Mouse (Mus musculus) limb, embryonic 14.5 days (tissue): Measurements from ENCODE around the gene Tceanc2. TPM values are rescaled to one million over a fixed set of nuclear protein-coding genes. Genes with fewer than 3 reads are reported as not detected.

Experiments
- ATAC-seq: fragments of 200-750 bp; cut with Nextera tagmentation; 2 replicates; pipeline ENCODE4 v1.8.0; 2017; ENCODE audit warnings: low read depth, moderate number of reproducible peaks, moderate TSS enrichment; ENCODE audit not compliant: low FRiP score
- DNase-seq: peaks from one replicate; pipeline ENCODE4 v3.0.0-alpha.2; 2015; ENCODE audit warnings: low spot score
- H3K27ac ChIP-seq: fragments of 300-500 bp; sonication (generic); replicated peaks from 2 replicates; pipeline ENCODE4 v1.5.1; 2014; ENCODE audit warnings: low read depth, mild to moderate bottlenecking, low read length, moderate library complexity, mixed read lengths
- H3K27me3 ChIP-seq: fragments of 300-500 bp; sonication (generic); 2 replicates; pipeline ENCODE4 v1.6.1; 2014; ENCODE audit warnings: low read length, mixed read lengths; ENCODE audit not compliant: control insufficient read depth, insufficient read depth
- H3K36me3 ChIP-seq: fragments of 300-500 bp; sonication (generic); 2 replicates; pipeline ENCODE4 v1.6.1; 2014; ENCODE audit warnings: mild to moderate bottlenecking, low read length, moderate library complexity, mixed read lengths; ENCODE audit not compliant: control insufficient read depth, insufficient read depth
- H3K4me1 ChIP-seq: fragments of 300-500 bp; sonication (generic); 2 replicates; pipeline ENCODE4 v1.6.1; 2014; ENCODE audit warnings: antibody characterized with exemption, low read length, mixed read lengths; ENCODE audit not compliant: control insufficient read depth, insufficient read depth
- H3K4me2 ChIP-seq: fragments of 300-500 bp; sonication (generic); replicated peaks from 2 replicates; pipeline ENCODE4 v1.6.1; 2014; ENCODE audit warnings: low read depth, mild to moderate bottlenecking, low read length, moderate library complexity; ENCODE audit not compliant: severe bottlenecking
- H3K4me3 ChIP-seq: fragments of 300-500 bp; sonication (generic); replicated peaks from 2 replicates; pipeline ENCODE4 v1.5.1; 2014; ENCODE audit warnings: low read length
- H3K9ac ChIP-seq: fragments of 300-500 bp; sonication (generic); 2 replicates; pipeline ENCODE4 v1.6.1; 2014; ENCODE audit warnings: mild to moderate bottlenecking, low read depth, low read length, moderate library complexity; ENCODE audit not compliant: severe bottlenecking
- H3K9me3 ChIP-seq: fragments of 300-500 bp; sonication (generic); 2 replicates; pipeline ENCODE4 v1.6.1; 2016; ENCODE audit warnings: low read length; ENCODE audit not compliant: control insufficient read depth
- POLR2A ChIP-seq: fragments of 200-500 bp; IDR thresholded peaks from 2 replicates; pipeline ENCODE4 v1.8.0; 2012; ENCODE audit warnings: inconsistent platforms, mild to moderate bottlenecking, moderate library complexity, borderline replicate concordance; ENCODE audit not compliant: insufficient read depth, insufficient read length; ENCODE audit errors: extremely low read depth
- WGBS: fragments of 180-500 bp; shearing (Covaris S2); extraction: QIAGEN DNeasy Blood & Tissue Kit; methylation state at CpG from one replicate; pipeline ENCODE4 v1.1.7; 2014; 5-methylcytosine and 5-hydroxymethylcytosine counted together
- polyA plus RNA-seq, 2 experiments: library from polyadenylated mRNA; depleted of rRNA in 1 of 2; stranded (reverse) in 1 of 2; unstranded in 1 of 2; fragments of >200 nt; fragmentation: Nextera tagmentation in 1 of 2; extraction: Ambion mirVana in 1 of 2; gene quantifications; 2 replicates each; pipeline versions ENCODE4 v1.2.1 to v1.2.3; 2012 to 2014

Tceanc2 gene
- polyA plus RNA-seq, 2 experiments = 16.7 to 27.6 TPM

DNA sequence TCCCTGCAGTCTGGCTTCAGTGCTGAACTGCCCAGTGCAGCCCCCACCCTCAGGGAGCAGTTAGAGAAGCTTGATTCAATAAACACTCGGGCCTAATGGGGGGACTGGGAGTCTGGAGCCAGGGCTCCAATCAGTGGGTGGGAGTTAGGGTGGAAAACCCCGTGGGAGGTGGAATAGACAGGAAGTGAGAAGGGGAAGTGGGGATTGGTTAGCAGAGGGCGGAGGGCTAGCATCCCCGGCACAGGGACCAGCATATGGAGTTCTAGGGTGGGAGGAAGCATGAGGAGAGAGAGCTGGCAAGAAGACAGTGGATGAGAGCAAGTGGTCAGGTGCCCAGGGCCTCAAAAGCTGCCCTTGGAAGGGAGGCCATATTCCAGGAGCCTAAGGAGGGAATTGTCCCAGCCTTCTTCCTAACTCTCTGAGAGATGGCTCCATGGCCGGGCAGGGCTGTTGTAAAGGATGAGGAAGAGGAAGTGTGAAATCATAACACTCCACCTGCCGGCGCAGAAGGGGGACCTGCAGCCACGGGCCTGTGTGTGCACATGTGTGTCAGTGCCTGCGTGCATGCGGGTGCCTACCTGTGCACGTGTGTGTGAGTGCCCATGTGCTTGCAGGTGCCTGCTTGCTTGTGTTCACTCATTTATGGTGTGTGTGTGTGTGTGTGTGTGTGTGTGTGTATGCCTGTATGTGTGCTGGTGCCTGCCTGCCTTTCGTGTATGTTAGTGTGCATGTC lies 34.5 kb upstream of the Tceanc2 start:
- Histone ChIP-seq H3K27ac (no peak overlapping the region), H3K4me1 (no peaks in the 10 kb centered on the region; the same call in 1 of the 2 replicates), H3K4me2 (no peak overlapping the region), H3K9me3 (no peaks in the 10 kb centered on the region), H3K36me3 (peaks cover 2% of the 10 kb centered on the region; the same call in 1 of the 2 replicates), H3K4me3 (no peak overlapping the region), H3K9ac (no peak overlapping the region), H3K27me3 (no peaks in the 10 kb centered on the region)
- no peak for TF ChIP-seq POLR2A
- DNase-seq = no peak
- 60% methylated on average over 11 of the region's 12 CpGs for WGBS
- ATAC-seq = no peak

DNA sequence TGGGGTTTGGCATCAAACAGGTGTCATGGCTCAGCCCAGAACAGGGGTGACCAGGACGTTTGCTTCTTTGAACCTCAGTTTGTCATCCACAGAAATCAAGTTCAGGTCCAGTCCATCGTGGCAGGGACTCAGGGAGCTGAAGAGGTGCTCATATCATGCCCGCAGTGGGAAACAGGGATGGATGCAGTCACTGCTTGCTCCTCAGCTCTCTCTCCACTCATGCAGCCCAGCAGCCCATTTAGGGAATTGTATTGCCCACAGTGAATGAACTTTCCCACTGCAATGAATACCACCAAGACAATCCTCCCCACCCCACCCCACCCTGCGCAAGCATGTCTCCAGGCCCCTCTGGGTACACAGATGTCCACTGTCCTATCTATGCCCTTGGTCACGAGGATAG lies 33.0 kb upstream of the Tceanc2 start:
- ATAC-seq (no peak), DNase-seq (no peak)
- no peak overlapping the region for H3K9ac ChIP-seq
- no peak overlapping the region for H3K27ac ChIP-seq
- H3K4me2 ChIP-seq = no peak overlapping the region
- no peak overlapping the region for H3K4me3 ChIP-seq
- peaks cover 11% of the 10 kb centered on the region; the same call in 1 of the 2 replicates for H3K36me3 ChIP-seq
- WGBS = 81% methylated on average over 5 of the region's 5 CpGs
- no peaks in the 10 kb centered on the region for H3K27me3 ChIP-seq
- H3K4me1 ChIP-seq = no peaks in the 10 kb centered on the region; the same call in 1 of the 2 replicates
- no peaks in the 10 kb centered on the region for H3K9me3 ChIP-seq
- no peak for TF ChIP-seq POLR2A

DNA sequence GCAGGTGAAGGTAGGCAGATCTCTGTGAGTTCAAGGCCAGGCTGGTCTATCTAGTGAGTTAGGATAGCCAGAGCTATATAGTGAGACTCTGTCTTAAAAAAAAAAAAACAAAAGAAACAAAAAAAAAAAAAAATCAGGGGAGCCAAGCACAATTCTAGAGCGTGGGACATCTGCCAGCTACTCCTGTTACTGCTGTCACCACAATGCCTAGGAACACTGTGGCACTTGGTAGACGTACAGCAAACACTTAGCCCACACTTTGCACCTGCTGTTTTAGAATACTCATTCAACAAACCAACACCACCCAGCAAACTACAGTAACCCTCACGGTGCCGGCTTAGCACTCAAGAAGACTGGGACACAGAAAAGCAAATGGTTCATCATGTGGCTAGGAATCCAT lies 32.5 kb upstream of the Tceanc2 start:
- peaks cover 11% of the 10 kb centered on the region; the same call in 1 of the 2 replicates for H3K36me3 ChIP-seq
- no peak for TF ChIP-seq POLR2A
- DNase-seq = no peak
- no peaks in the 10 kb centered on the region for H3K9me3 ChIP-seq
- no peak overlapping the region for H3K4me3 ChIP-seq
- no peaks in the 10 kb centered on the region; the same call in 1 of the 2 replicates for H3K4me1 ChIP-seq
- no peak for ATAC-seq
- H3K27me3 ChIP-seq = no peaks in the 10 kb centered on the region
- no peak overlapping the region for H3K27ac ChIP-seq
- H3K9ac ChIP-seq = no peak overlapping the region
- WGBS = 81% methylated on average over 4 of the region's 4 CpGs
- H3K4me2 ChIP-seq = no peak overlapping the region

DNA sequence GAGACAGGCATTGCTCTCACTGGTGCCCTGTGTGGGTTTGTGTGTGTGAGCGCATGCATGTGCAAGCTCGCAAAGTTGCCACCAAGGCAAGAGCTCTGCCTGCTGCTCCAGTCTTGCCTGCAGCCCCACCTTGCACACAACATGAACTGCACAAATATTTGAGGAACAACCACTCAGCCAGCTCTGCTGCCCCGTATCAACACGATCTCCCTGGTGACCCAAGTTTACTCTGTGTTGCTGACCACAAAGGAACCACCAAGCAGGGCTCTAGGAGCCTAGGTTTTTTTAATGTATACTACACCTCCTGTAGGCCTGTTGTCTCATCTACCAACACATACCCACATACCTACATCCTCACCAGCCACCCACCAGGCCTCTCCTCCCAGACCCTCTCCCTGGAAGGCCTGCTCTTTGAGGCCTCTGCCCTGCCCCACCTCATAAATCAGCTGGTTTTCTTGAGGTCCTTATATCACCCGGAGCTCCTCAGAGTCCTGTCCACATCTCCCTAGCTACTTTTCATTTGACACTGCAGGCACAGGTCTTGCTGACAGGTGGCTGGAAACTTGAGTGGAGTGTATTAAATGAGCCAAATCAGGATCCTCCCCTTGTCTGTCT lies 31.7 kb upstream of the Tceanc2 start:
- Histone ChIP-seq H3K36me3 (peaks cover 12% of the 10 kb centered on the region), H3K4me2 (no peak overlapping the region), H3K27me3 (no peaks in the 10 kb centered on the region), H3K27ac (no peak overlapping the region), H3K4me3 (no peak overlapping the region), H3K9me3 (no peaks in the 10 kb centered on the region), H3K9ac (no peak overlapping the region), H3K4me1 (no peaks in the 10 kb centered on the region; the same call in 1 of the 2 replicates)
- no peak for TF ChIP-seq POLR2A
- DNase-seq (no peak), ATAC-seq (no peak)
- 68% methylated on average over 5 of the region's 5 CpGs for WGBS

DNA sequence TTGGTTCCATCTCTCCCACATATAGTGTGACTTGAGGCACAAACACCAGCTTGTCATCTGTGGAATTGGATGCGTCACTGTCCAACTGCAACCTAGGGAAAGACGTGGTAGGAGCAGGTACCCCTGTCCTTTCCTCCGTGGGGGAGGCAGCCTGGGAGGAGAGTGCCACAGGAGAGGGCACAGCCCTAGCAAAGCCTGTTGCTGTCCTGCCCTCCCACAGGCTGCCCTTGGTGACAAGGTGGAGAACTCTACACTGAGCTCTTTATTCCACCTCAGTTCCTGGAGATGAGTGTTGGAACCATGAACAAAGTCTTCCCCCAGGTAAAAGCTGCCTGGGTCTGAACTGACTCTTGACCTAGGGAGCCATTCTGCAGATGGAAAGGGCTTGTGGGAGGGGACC lies 30.0 kb upstream of the Tceanc2 start, which contains the start of gene Ldlrad1:
TSS of gene Ldlrad1 (plus strand) at position 301 of the 400 bp plus-strand sequence.
- H3K9me3 ChIP-seq = no peaks in the 10 kb centered on the region
- H3K4me3 ChIP-seq = no peak within 1 kb of the TSS
- no peaks in the 10 kb centered on the region; the same call in 1 of the 2 replicates for H3K4me1 ChIP-seq
- no peak for TF ChIP-seq POLR2A
- no peak within 1 kb of the TSS for H3K27ac ChIP-seq
- H3K27me3 ChIP-seq = no peaks in the 10 kb centered on the region
- DNase-seq = no peak
- no peak within 1 kb of the TSS for H3K9ac ChIP-seq
- peaks cover 23% of the 10 kb centered on the region for H3K36me3 ChIP-seq
- H3K4me2 ChIP-seq = no peak within 1 kb of the TSS
- 90% methylated on average over 3 of the region's 3 CpGs for WGBS
- ATAC-seq = no peak
